Mouse (Mus musculus): ENCODE measurements around the gene Crocc2. TPM values are rescaled to one million over a fixed set of nuclear protein-coding genes. Genes with fewer than 3 reads are reported as not detected.

Gene Crocc2
- total RNA-seq, 1 experiment = 3.1 TPM

- Histone ChIP-seq H3K4me3 (ENCODE audit: insufficient read depth in 1 of 2, low read depth in 1 of 2, low read length in 2 of 2, poor library complexity in 1 of 2, severe bottlenecking in 1 of 2) (no peak overlapping the region), H3K9me3 (ENCODE audit: control insufficient read depth, insufficient read depth, low read depth, low read length) (no peaks in the 10 kb centered on the region), H3K9ac (ENCODE audit: insufficient read depth, low read depth, low read length, poor library complexity, severe bottlenecking) (no peak overlapping the region), H3K36me3 (ENCODE audit: control insufficient read depth, insufficient read depth, low read length, poor library complexity, severe bottlenecking) (peaks cover 3% of the 10 kb centered on the region; the same call in 1 of the 2 replicates), H3K4me1 (ENCODE audit: control insufficient read depth in 2 of 2, insufficient read depth in 2 of 2, low read length in 2 of 2, poor library complexity in 1 of 2) (peaks cover 2 to 16% of the 10 kb centered on the region in 2 experiments; a peak in 3 of 4 replicates), H3K27ac (ENCODE audit: insufficient read depth, low read depth, low read length, poor library complexity, severe bottlenecking) (no peak overlapping the region)
- DNase-seq (ENCODE audit: low read depth, low spot score) = no peak
- TF ChIP-seq ZNF384 (IDR thresholded peaks at IDR 0.05; ENCODE audit: low read depth, low read length) (no peak), CHD2 (IDR thresholded peaks at IDR 0.05; ENCODE audit: low read depth, low read length) (no peak), ZC3H11A (IDR thresholded peaks at IDR 0.05; ENCODE audit: borderline replicate concordance, low read depth, low read length) (no peak), MAFK (IDR thresholded peaks at IDR 0.05; ENCODE audit: insufficient read depth, low read depth, low read length) (no peak), HCFC1 (IDR thresholded peaks at IDR 0.05; ENCODE audit: borderline replicate concordance, insufficient read depth, low read length) (no peak)
- in situ Hi-C loops (cut with MboI; ENCODE audit: low sequenced_read_pairs in 2 of 2, unreplicated experiment in 2 of 2) = no loop called here
Observed at GRCm38 (mm10) chr1:93237676-93238075, 69.2 kb downstream of the Crocc2 start.

GRCm38 (mm10) chr1:93238201-93238600 lies 69.7 kb downstream of the Crocc2 start:
- in situ Hi-C loops (cut with MboI; ENCODE audit: low sequenced_read_pairs in 2 of 2, unreplicated experiment in 2 of 2) = no loop called here
- H3K9ac ChIP-seq (ENCODE audit: insufficient read depth, low read depth, low read length, poor library complexity, severe bottlenecking) = no peak overlapping the region
- no peak for DNase-seq (ENCODE audit: low read depth, low spot score)
- H3K9me3 ChIP-seq (ENCODE audit: control insufficient read depth, insufficient read depth, low read depth, low read length) = no peaks in the 10 kb centered on the region
- H3K4me3 ChIP-seq (ENCODE audit: insufficient read depth in 1 of 2, low read depth in 1 of 2, low read length in 2 of 2, poor library complexity in 1 of 2, severe bottlenecking in 1 of 2) = no peak overlapping the region
- H3K36me3 ChIP-seq (ENCODE audit: control insufficient read depth, insufficient read depth, low read length, poor library complexity, severe bottlenecking) = peaks cover 3% of the 10 kb centered on the region; the same call in 1 of the 2 replicates
- no peak overlapping the region for H3K27ac ChIP-seq (ENCODE audit: insufficient read depth, low read depth, low read length, poor library complexity, severe bottlenecking)
- peak; percentile 18; the same call in 1 of the 2 replicates for TF ChIP-seq ZC3H11A (IDR thresholded peaks at IDR 0.05; ENCODE audit: borderline replicate concordance, low read depth, low read length)
- TF ChIP-seq HCFC1 (IDR thresholded peaks at IDR 0.05; ENCODE audit: borderline replicate concordance, insufficient read depth, low read length) = no peak
- TF ChIP-seq CHD2 (IDR thresholded peaks at IDR 0.05; ENCODE audit: low read depth, low read length) = no peak
- no peak for TF ChIP-seq MAFK (IDR thresholded peaks at IDR 0.05; ENCODE audit: insufficient read depth, low read depth, low read length)
- no peak for TF ChIP-seq ZNF384 (IDR thresholded peaks at IDR 0.05; ENCODE audit: low read depth, low read length)
- H3K4me1 ChIP-seq (ENCODE audit: control insufficient read depth in 2 of 2, insufficient read depth in 2 of 2, low read length in 2 of 2, poor library complexity in 1 of 2) = peaks cover 2 to 16% of the 10 kb centered on the region in 2 experiments; a peak in 3 of 4 replicates

- Histone ChIP-seq H3K9me3 (ENCODE audit: control insufficient read depth, insufficient read depth, low read depth, low read length) (no peaks in the 10 kb centered on the region), H3K27ac (ENCODE audit: insufficient read depth, low read depth, low read length, poor library complexity, severe bottlenecking) (no peak overlapping the region), H3K9ac (ENCODE audit: insufficient read depth, low read depth, low read length, poor library complexity, severe bottlenecking) (no peak overlapping the region), H3K4me3 (ENCODE audit: insufficient read depth in 1 of 2, low read depth in 1 of 2, low read length in 2 of 2, poor library complexity in 1 of 2, severe bottlenecking in 1 of 2) (no peak overlapping the region), H3K36me3 (ENCODE audit: control insufficient read depth, insufficient read depth, low read length, poor library complexity, severe bottlenecking) (peaks cover 2% of the 10 kb centered on the region; the same call in 1 of the 2 replicates), H3K4me1 (ENCODE audit: control insufficient read depth in 2 of 2, insufficient read depth in 2 of 2, low read length in 2 of 2, poor library complexity in 1 of 2) (peaks cover 0 to 2% of the 10 kb centered on the region in 2 experiments; a peak in 1 of 4 replicates)
- TF ChIP-seq ZNF384 (IDR thresholded peaks at IDR 0.05; ENCODE audit: low read depth, low read length) = no peak
- TF ChIP-seq ZC3H11A (IDR thresholded peaks at IDR 0.05; ENCODE audit: borderline replicate concordance, low read depth, low read length) = no peak
- TF ChIP-seq HCFC1 (IDR thresholded peaks at IDR 0.05; ENCODE audit: borderline replicate concordance, insufficient read depth, low read length) = no peak
- no peak for TF ChIP-seq MAFK (IDR thresholded peaks at IDR 0.05; ENCODE audit: insufficient read depth, low read depth, low read length)
- no peak for TF ChIP-seq CHD2 (IDR thresholded peaks at IDR 0.05; ENCODE audit: low read depth, low read length)
- no peak for DNase-seq (ENCODE audit: low read depth, low spot score)
- in situ Hi-C loops (cut with MboI; ENCODE audit: low sequenced_read_pairs in 2 of 2, unreplicated experiment in 2 of 2) = no loop called here
Observed at GRCm38 (mm10) chr1:93245936-93246335, 77.4 kb downstream of the Crocc2 start.

GRCm38 (mm10) chr1:93252586-93252985 lies 84.1 kb downstream of the Crocc2 start:
- H3K4me3 ChIP-seq (ENCODE audit: insufficient read depth in 1 of 2, low read depth in 1 of 2, low read length in 2 of 2, poor library complexity in 1 of 2, severe bottlenecking in 1 of 2) = no peak overlapping the region
- peaks cover 2 to 3% of the 10 kb centered on the region in 2 experiments; a peak in 2 of 4 replicates for H3K4me1 ChIP-seq (ENCODE audit: control insufficient read depth in 2 of 2, insufficient read depth in 2 of 2, low read length in 2 of 2, poor library complexity in 1 of 2)
- in situ Hi-C loops (cut with MboI; ENCODE audit: low sequenced_read_pairs in 2 of 2, unreplicated experiment in 2 of 2) = no loop called here
- H3K36me3 ChIP-seq (ENCODE audit: control insufficient read depth, insufficient read depth, low read length, poor library complexity, severe bottlenecking) = no peaks in the 10 kb centered on the region
- H3K27ac ChIP-seq (ENCODE audit: insufficient read depth, low read depth, low read length, poor library complexity, severe bottlenecking) = no peak overlapping the region
- no peak for DNase-seq (ENCODE audit: low read depth, low spot score)
- TF ChIP-seq CHD2 (IDR thresholded peaks at IDR 0.05; ENCODE audit: low read depth, low read length) = no peak
- TF ChIP-seq HCFC1 (IDR thresholded peaks at IDR 0.05; ENCODE audit: borderline replicate concordance, insufficient read depth, low read length) = no peak
- TF ChIP-seq ZC3H11A (IDR thresholded peaks at IDR 0.05; ENCODE audit: borderline replicate concordance, low read depth, low read length) = no peak
- TF ChIP-seq MAFK (IDR thresholded peaks at IDR 0.05; ENCODE audit: insufficient read depth, low read depth, low read length) = no peak
- no peak for TF ChIP-seq ZNF384 (IDR thresholded peaks at IDR 0.05; ENCODE audit: low read depth, low read length)
- no peak overlapping the region for H3K9ac ChIP-seq (ENCODE audit: insufficient read depth, low read depth, low read length, poor library complexity, severe bottlenecking)
- no peaks in the 10 kb centered on the region for H3K9me3 ChIP-seq (ENCODE audit: control insufficient read depth, insufficient read depth, low read depth, low read length)
